In the genomic region with DNA sequence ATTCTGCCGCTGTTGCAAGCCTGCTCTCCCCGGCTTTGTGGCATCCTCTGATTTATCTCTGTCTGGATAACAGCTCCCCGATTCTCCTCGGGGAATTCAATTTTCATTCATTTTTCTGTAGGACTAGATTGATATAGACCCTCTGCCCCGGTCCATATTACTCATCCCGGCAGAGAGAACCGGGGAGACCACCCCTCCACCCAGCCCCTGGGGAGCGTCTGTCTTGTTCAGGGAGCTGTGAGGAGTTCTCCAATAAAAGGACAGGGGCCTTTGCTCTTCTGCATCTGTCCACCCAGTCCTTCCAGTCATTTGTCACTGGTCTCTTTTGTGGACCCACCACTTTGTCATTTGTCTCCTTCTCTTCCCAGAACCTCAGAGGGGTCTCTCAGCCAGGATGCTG, we compare ENCODE assay signal across 26 mouse cellular contexts. TPM values are rescaled to one million over a fixed set of nuclear protein-coding genes. Genes with fewer than 3 reads are reported as not detected.
DNase-seq lines count a peak whose midpoint lies in the region; ATAC-seq and TF ChIP-seq lines count a peak whose summit lies in the region.
"Had no signal": no experiment of that assay in that cellular context is flagged by ENCODE, and none has a peak within 500 bp of the region (broad histone marks: within the 10 kb centered on the region; RNA-seq: fewer than 3 reads in every experiment).

No protein-coding gene starts in this region.

- DNase-seq in forebrain, embryonic 11.5 days (ENCODE audit: low spot score) = peak; percentile 36
- peak; percentile 9 for DNase-seq in brain, embryonic 14.5 days (ENCODE audit: low read depth)
- DNase-seq in thymus, postnatal 36 days = no peak
- DNase-seq: adrenal gland, adult 8-10 months; adrenal gland, postnatal 25 days; cerebellum, adult 18-20 months; cerebellum, adult 9-10 months; cerebellum, postnatal 14 days; gastrocnemius, postnatal 10 days; gastrocnemius, postnatal 36 days; heart, postnatal 10 days; heart, postnatal 36 days had no signal

- H3K27me3 ChIP-seq in forebrain, embryonic 11.5 days (ENCODE audit: control insufficient read depth, insufficient read depth, low read length) = peaks cover 78% of the 10 kb centered on the region
- H3K27me3 ChIP-seq in forebrain, embryonic 12.5 days = peaks cover 87% of the 10 kb centered on the region
- peaks cover 92% of the 10 kb centered on the region for H3K27me3 ChIP-seq in hindbrain, embryonic 12.5 days
- H3K27me3 ChIP-seq in hindbrain, embryonic 16.5 days (replicated peaks; ENCODE audit: control insufficient read depth, insufficient read depth, low read length) = peaks cover 73% of the 10 kb centered on the region
- H3K27me3 ChIP-seq in neural tube, embryonic 12.5 days (replicated peaks) = peaks cover 89% of the 10 kb centered on the region

- no peak overlapping the region for H3K4me2 ChIP-seq in forebrain, embryonic 11.5 days (ENCODE audit: low read depth, low read length, severe bottlenecking)
- no peak overlapping the region for H3K4me2 ChIP-seq in forebrain, embryonic 12.5 days
- no peak overlapping the region for H3K4me2 ChIP-seq in hindbrain, embryonic 12.5 days (replicated peaks)
- H3K4me2 ChIP-seq in hindbrain, embryonic 16.5 days (ENCODE audit: low read length) = no peak overlapping the region
- H3K4me2 ChIP-seq in neural tube, embryonic 12.5 days (replicated peaks) = 0 out of 2 replicates have a peak overlapping the region, but pooled peaks have one; percentile 21
- H3K4me2 ChIP-seq: embryonic facial prominence, embryonic 12.5 days; embryonic facial prominence, embryonic 15.5 days; forebrain, embryonic 13.5 days; heart, embryonic 12.5 days; heart, embryonic 15.5 days had no signal

- TF ChIP-seq CTCF in brain, embryonic 14.5 days (IDR thresholded peaks at IDR 0.05; ENCODE audit: borderline replicate concordance, extremely low read depth, insufficient read depth, insufficient read length) = no peak

- WGBS in forebrain, embryonic 11.5 days = 13% methylated on average over 8 of the region's 8 CpGs
- WGBS in forebrain, embryonic 12.5 days = 13% methylated on average over 8 of the region's 8 CpGs
- WGBS in hindbrain, embryonic 12.5 days = 10% methylated on average over 8 of the region's 8 CpGs
- WGBS in hindbrain, embryonic 16.5 days = 13% methylated on average over 8 of the region's 8 CpGs
- WGBS in neural tube, embryonic 12.5 days = 4% methylated on average over 8 of the region's 8 CpGs

- H3K9ac ChIP-seq in forebrain, embryonic 11.5 days (ENCODE audit: low read length) = no peak overlapping the region
- no peak overlapping the region for H3K9ac ChIP-seq in forebrain, embryonic 12.5 days
- no peak overlapping the region for H3K9ac ChIP-seq in hindbrain, embryonic 12.5 days
- no peak overlapping the region for H3K9ac ChIP-seq in hindbrain, embryonic 16.5 days (ENCODE audit: low read depth, low read length)
- H3K9ac ChIP-seq in neural tube, embryonic 12.5 days = no peak overlapping the region
- H3K9ac ChIP-seq: embryonic facial prominence, embryonic 12.5 days; embryonic facial prominence, embryonic 15.5 days; forebrain, embryonic 13.5 days; heart, embryonic 12.5 days; heart, embryonic 15.5 days had no signal

- H3K4me1 ChIP-seq in forebrain, embryonic 11.5 days (replicated peaks; ENCODE audit: control insufficient read depth, insufficient read depth, low read length) = peaks cover 16% of the 10 kb centered on the region; the same call in 1 of the 2 replicates
- H3K4me1 ChIP-seq in forebrain, embryonic 12.5 days = peaks cover 20% of the 10 kb centered on the region
- peaks cover 22% of the 10 kb centered on the region for H3K4me1 ChIP-seq in hindbrain, embryonic 12.5 days
- H3K4me1 ChIP-seq in hindbrain, embryonic 16.5 days (ENCODE audit: control insufficient read depth, insufficient read depth, low read depth, low read length) = peaks cover 11% of the 10 kb centered on the region
- peaks cover 20% of the 10 kb centered on the region for H3K4me1 ChIP-seq in neural tube, embryonic 12.5 days

- no peak overlapping the region for H3K27ac ChIP-seq in forebrain, embryonic 11.5 days (ENCODE audit: low read depth, low read length)
- H3K27ac ChIP-seq in forebrain, embryonic 12.5 days = no peak overlapping the region
- H3K27ac ChIP-seq in hindbrain, embryonic 12.5 days = no peak overlapping the region
- H3K27ac ChIP-seq in hindbrain, embryonic 16.5 days (ENCODE audit: low read depth, low read length) = no peak overlapping the region
- no peak overlapping the region for H3K27ac ChIP-seq in neural tube, embryonic 12.5 days
- H3K27ac ChIP-seq: embryonic facial prominence, embryonic 12.5 days; embryonic facial prominence, embryonic 15.5 days; forebrain, embryonic 13.5 days; heart, embryonic 15.5 days; hindbrain, embryonic 10.5 days; hindbrain, postnatal 0 days had no signal

- H3K9me3 ChIP-seq in forebrain, embryonic 11.5 days (ENCODE audit: control insufficient read depth, low read length) = no peaks in the 10 kb centered on the region
- H3K9me3 ChIP-seq in forebrain, embryonic 12.5 days = no peaks in the 10 kb centered on the region
- no peaks in the 10 kb centered on the region for H3K9me3 ChIP-seq in hindbrain, embryonic 12.5 days (replicated peaks)
- H3K9me3 ChIP-seq in hindbrain, embryonic 16.5 days (ENCODE audit: control insufficient read depth, low read length) = no peaks in the 10 kb centered on the region
- no peaks in the 10 kb centered on the region for H3K9me3 ChIP-seq in neural tube, embryonic 12.5 days
- H3K9me3 ChIP-seq: embryonic facial prominence, embryonic 12.5 days; embryonic facial prominence, embryonic 15.5 days; forebrain, embryonic 13.5 days; heart, embryonic 12.5 days; heart, embryonic 15.5 days; hindbrain, embryonic 10.5 days had no signal

- TF ChIP-seq POLR2A in brain, embryonic 14.5 days (IDR thresholded peaks at IDR 0.05; ENCODE audit: borderline replicate concordance, extremely low read depth, insufficient read depth, insufficient read length, poor library complexity, severe bottlenecking) = no peak

- no peak for ATAC-seq in forebrain, embryonic 11.5 days (replicated peaks; ENCODE audit: low FRiP score)
- ATAC-seq in forebrain, embryonic 12.5 days (ENCODE audit: low FRiP score) = no peak
- ATAC-seq in hindbrain, embryonic 12.5 days (ENCODE audit: low FRiP score) = peak; percentile 8; the same call in 1 of the 2 replicates
- ATAC-seq in hindbrain, embryonic 16.5 days = no peak
- no peak for ATAC-seq in neural tube, embryonic 12.5 days (ENCODE audit: low FRiP score, low read depth)
- ATAC-seq: activated CD4-positive, CD25-positive, alpha-beta regulatory T cell, adult 4 months; forebrain, embryonic 13.5 days; forebrain, embryonic 16.5 days; hindbrain, postnatal 0 days; inflammation-experienced regulatory T-cells, adult 6 months had no signal

- no peaks in the 10 kb centered on the region for H3K36me3 ChIP-seq in forebrain, embryonic 11.5 days (ENCODE audit: control insufficient read depth, insufficient read depth, low read length)
- no peaks in the 10 kb centered on the region for H3K36me3 ChIP-seq in forebrain, embryonic 12.5 days (replicated peaks)
- no peaks in the 10 kb centered on the region for H3K36me3 ChIP-seq in hindbrain, embryonic 12.5 days
- H3K36me3 ChIP-seq in hindbrain, embryonic 16.5 days (ENCODE audit: control insufficient read depth, insufficient read depth, low read length) = no peaks in the 10 kb centered on the region
- no peaks in the 10 kb centered on the region for H3K36me3 ChIP-seq in neural tube, embryonic 12.5 days
- H3K36me3 ChIP-seq: embryonic facial prominence, embryonic 12.5 days; embryonic facial prominence, embryonic 15.5 days; heart, embryonic 12.5 days; heart, embryonic 15.5 days; hindbrain, embryonic 10.5 days had no signal

- no peak overlapping the region for H3K4me3 ChIP-seq in forebrain, embryonic 11.5 days (ENCODE audit: low read depth, low read length)
- no peak overlapping the region for H3K4me3 ChIP-seq in forebrain, embryonic 12.5 days (replicated peaks)
- H3K4me3 ChIP-seq in hindbrain, embryonic 12.5 days = no peak overlapping the region
- no peak overlapping the region for H3K4me3 ChIP-seq in hindbrain, embryonic 16.5 days (ENCODE audit: low read length)
- no peak overlapping the region for H3K4me3 ChIP-seq in neural tube, embryonic 12.5 days
- H3K4me3 ChIP-seq: embryonic facial prominence, embryonic 12.5 days; embryonic facial prominence, embryonic 15.5 days; forebrain, embryonic 13.5 days; heart, embryonic 12.5 days; heart, embryonic 15.5 days; hindbrain, embryonic 10.5 days had no signal

RNA-seq across cellular contexts. Expression of a gene that starts 4.5 kb away (rescaled TPM):
- 0.07 and 0.08 TPM in 2 replicates for polyA plus RNA-seq in forebrain, embryonic 11.5 days (2014; fragmentation: Nextera tagmentation; extraction: Ambion mirVana)
- 0.14 TPM in 2 replicates for polyA plus RNA-seq in forebrain, embryonic 12.5 days (2016; fragmentation: Nextera tagmentation; extraction: Ambion mirVana)
- polyA plus RNA-seq in hindbrain, embryonic 12.5 days (2016; fragmentation: Nextera tagmentation; extraction: Ambion mirVana) = 8.6 and 9.7 TPM in 2 replicates
- polyA plus RNA-seq in hindbrain, embryonic 16.5 days (2015; fragmentation: Nextera tagmentation; extraction: Ambion mirVana) = 1.7 and 2.3 TPM in 2 replicates
- polyA plus RNA-seq in brain, embryonic 14.5 days (2012; rRNA removed) = 0.97 and 2.7 TPM in 2 replicates
- polyA plus RNA-seq in neural tube, embryonic 12.5 days (2016; fragmentation: Nextera tagmentation; extraction: Ambion mirVana) = 12.3 and 22.8 TPM in 2 replicates
- polyA plus RNA-seq: embryonic facial prominence, embryonic 15.5 days; forebrain, embryonic 16.5 days; heart, embryonic 12.5 days; heart, embryonic 15.5 days; inflammation-experienced regulatory T-cells, adult 6 months had no signal

Comparison
In these comparisons a context has a peak if more than half of its experiments do, and no peak if none do; other contexts are left out.
1. DNase-seq: peak in forebrain, embryonic 11.5 days (single experiment) and brain, embryonic 14.5 days (single experiment); none in thymus, postnatal 36 days (0 of 2).